Mouse (Mus musculus): Measurements from ENCODE around the gene Card10. TPM values are rescaled to one million over a fixed set of nuclear protein-coding genes. Genes with fewer than 3 reads are reported as not detected.
"Not testable (repeated sequence)": the region's sequence is repeated elsewhere in the genome, so short reads cannot be mapped to it uniquely, and the experiment has no call there.

Gene Card10
- 1 to 10 TPM; 5.6 to 6.6 TPM for total RNA-seq (2021)
- long read RNA-seq, experiment 1, full-length matches to known transcripts, result 1 of 2 reads
- long read RNA-seq, experiment 1, partial matches to known transcripts, result 1 of 2 reads
- long read RNA-seq, experiment 1, other reads (novel, unspliced or antisense), result 0 of 2 reads
- long read RNA-seq, experiment 2, partial matches to known transcripts, result 0 of 1 reads
- long read RNA-seq, experiment 2, other reads (novel, unspliced or antisense), result 1 of 1 reads

GRCm38 (mm10) chr15:78802776-78803391, at the start of gene Card10:
Gene Card10 (minus strand): TSS chr15:78803042.
- no peak for DNase-seq
- intact Hi-C loops (cut with DNase I), result no loop called here

- intact Hi-C loops (cut with DNase I), result no loop called here
- DNase-seq, result peak; percentile 90 to 91
Observed at GRCm38 (mm10) chr15:78851505-78852153, 48.8 kb upstream of the Card10 start.

GRCm38 (mm10) chr15:78850944-78851343, 48.1 kb upstream of the Card10 start:
- DNase-seq, result no peak
- intact Hi-C loops (cut with DNase I), result no loop called here

- intact Hi-C loops (cut with DNase I), result no loop called here
- no peak for DNase-seq
Observed at GRCm38 (mm10) chr15:78850059-78850824, 47.4 kb upstream of the Card10 start.

GRCm38 (mm10) chr15:78849485-78849884, 46.6 kb upstream of the Card10 start:
- intact Hi-C loops (cut with DNase I), result loop anchor here (5.0 kb wide), 1 partner anchor 227 kb away; no protein-coding TSS in a partner anchor
- no peak for DNase-seq

GRCm38 (mm10) chr15:78848467-78848866, 45.6 kb upstream of the Card10 start:
- intact Hi-C loops (cut with DNase I), result loop anchor here (1.0 to 5.0 kb wide), 2 partner anchors 22 to 226 kb away; no protein-coding TSS in a partner anchor
- DNase-seq, result peak; percentile 76 to 78

- DNase-seq, result not testable (repeated sequence)
- intact Hi-C loops (cut with DNase I), result loop anchor here (5.0 kb wide), 1 partner anchor 225 kb away; no protein-coding TSS in a partner anchor
Observed at GRCm38 (mm10) chr15:78846805-78847204, 44.0 kb upstream of the Card10 start.

- no peak for DNase-seq
- intact Hi-C loops (cut with DNase I), result loop anchor here (5.0 kb wide), 1 partner anchor 224 kb away; no protein-coding TSS in a partner anchor
Observed at GRCm38 (mm10) chr15:78846352-78846751, 43.5 kb upstream of the Card10 start.

GRCm38 (mm10) chr15:78845867-78846266, 43.0 kb upstream of the Card10 start:
- DNase-seq, result no peak
- intact Hi-C loops (cut with DNase I), result loop anchor here (5.0 kb wide), 1 partner anchor 224 kb away; no protein-coding TSS in a partner anchor

GRCm38 (mm10) chr15:78845321-78845720, 42.5 kb upstream of the Card10 start:
- intact Hi-C loops (cut with DNase I), result loop anchor here (5.0 kb wide), 1 partner anchor 223 kb away; no protein-coding TSS in a partner anchor
- DNase-seq, result no peak

- intact Hi-C loops (cut with DNase I), result loop anchor here (5.0 kb wide), 1 partner anchor 222 kb away; no protein-coding TSS in a partner anchor
- DNase-seq, result peak in 1 of 2 experiments; percentile 56
Observed at GRCm38 (mm10) chr15:78844791-78845190, 41.9 kb upstream of the Card10 start.

GRCm38 (mm10) chr15:78843581-78844469, 41.0 kb upstream of the Card10 start:
- intact Hi-C loops (cut with DNase I), result no loop called here

GRCm38 (mm10) chr15:78842371-78843163, 39.7 kb upstream of the Card10 start, which contains the start of gene Cdc42ep1:
Gene Cdc42ep1 (plus strand): TSS chr15:78842624.
- DNase-seq, result peak; percentile 63 to 69
- intact Hi-C loops (cut with DNase I), result no loop called here

More at GRCm38 (mm10) chr15:78843581-78844469, 41.0 kb upstream of the Card10 start:
- DNase-seq, result no peak

- DNase-seq, result no peak
- intact Hi-C loops (cut with DNase I), result no loop called here
Observed at GRCm38 (mm10) chr15:78841161-78841790, 38.4 kb upstream of the Card10 start.

GRCm38 (mm10) chr15:78840751-78841150, 37.9 kb upstream of the Card10 start:
- DNase-seq, result no peak
- intact Hi-C loops (cut with DNase I), result no loop called here

GRCm38 (mm10) chr15:78840241-78840640, 37.4 kb upstream of the Card10 start:
- DNase-seq, result no peak
- intact Hi-C loops (cut with DNase I), result no loop called here

- DNase-seq, result no peak
- intact Hi-C loops (cut with DNase I), result no loop called here
Observed at GRCm38 (mm10) chr15:78839744-78840143, 36.9 kb upstream of the Card10 start.

GRCm38 (mm10) chr15:78836086-78836621, 33.3 kb upstream of the Card10 start:
- intact Hi-C loops (cut with DNase I), result no loop called here
- DNase-seq, result peak in 1 of 2 experiments; percentile 54
